Mouse (Mus musculus) forebrain, embryonic 11.5 days (tissue): ENCODE measurements at regions not wholly inside any gene's neighbourhood (a gene's known extent, or its start where the extent isn't known, plus 50 kb on each side); places are given as distances from the start of the nearest gene placed in this dataset.

Source experiments
- ATAC-seq: fragments of 200-750 bp; cut with Nextera tagmentation; replicated peaks from 2 replicates; pipeline ENCODE4 v1.8.0; 2017; ENCODE audit warnings: moderate TSS enrichment; ENCODE audit not compliant: low FRiP score
- DNase-seq: peaks from one replicate; pipeline ENCODE4 v3.0.0-alpha.2; 2017; ENCODE audit warnings: low spot score
- H3K27ac ChIP-seq: fragments of 300-500 bp; sonication (generic); 2 replicates; pipeline ENCODE4 v1.5.1; 2014; ENCODE audit warnings: low read depth, low read length
- H3K27me3 ChIP-seq: fragments of 300-500 bp; sonication (generic); 2 replicates; pipeline ENCODE4 v1.6.1; 2014; ENCODE audit warnings: mild to moderate bottlenecking, low read length, mixed read lengths; ENCODE audit not compliant: control insufficient read depth, insufficient read depth
- H3K36me3 ChIP-seq: fragments of 300-500 bp; sonication (generic); 2 replicates; pipeline ENCODE4 v1.6.1; 2014; ENCODE audit warnings: mild to moderate bottlenecking, low read length, moderate library complexity, mixed read lengths; ENCODE audit not compliant: control insufficient read depth, insufficient read depth
- H3K4me1 ChIP-seq: fragments of 300-500 bp; sonication (generic); replicated peaks from 2 replicates; pipeline ENCODE4 v1.6.1; 2014; ENCODE audit warnings: low read length, mixed read lengths; ENCODE audit not compliant: control insufficient read depth, insufficient read depth
- H3K4me2 ChIP-seq: fragments of 300-500 bp; sonication (generic); 2 replicates; pipeline ENCODE4 v1.6.1; 2014; ENCODE audit warnings: low read depth, mild to moderate bottlenecking, low read length, moderate library complexity, mixed read lengths; ENCODE audit not compliant: severe bottlenecking
- H3K4me3 ChIP-seq: fragments of 300-500 bp; sonication (generic); 2 replicates; pipeline ENCODE4 v1.5.1; 2014; ENCODE audit warnings: low read depth, low read length
- H3K9ac ChIP-seq: fragments of 300-500 bp; sonication (generic); 2 replicates; pipeline ENCODE4 v1.6.1; 2014; ENCODE audit warnings: low read length
- H3K9me3 ChIP-seq: fragments of 300-500 bp; sonication (generic); 2 replicates; pipeline ENCODE4 v1.6.1; 2016; ENCODE audit warnings: low read length, mixed read lengths; ENCODE audit not compliant: control insufficient read depth
- WGBS: fragments of 180-500 bp; shearing (Covaris S2); extraction: QIAGEN DNeasy Blood & Tissue Kit; methylation state at CpG from one replicate; pipeline ENCODE4 v1.1.7; 2014; 5-methylcytosine and 5-hydroxymethylcytosine counted together

- Histone ChIP-seq H3K36me3 (no peaks in the 10 kb centered on the region), H3K9ac (no peak overlapping the region), H3K4me1 (no peaks in the 10 kb centered on the region), H3K27me3 (no peaks in the 10 kb centered on the region), H3K4me3 (no peak overlapping the region), H3K4me2 (no peak overlapping the region), H3K27ac (no peak overlapping the region), H3K9me3 (no peaks in the 10 kb centered on the region)
- ATAC-seq, result no peak
- WGBS, result 85% methylated on average over 5 of the region's 5 CpGs
- DNase-seq, result no peak
These were observed 175.3 kb upstream of the Klf7 start for GRCm38 (mm10) chr1:64297343-64297742.

GRCm38 (mm10) chr1:64295512-64295945 lies 173.4 kb upstream of the Klf7 start:
- Histone ChIP-seq H3K9ac (no peak overlapping the region), H3K4me2 (no peak overlapping the region), H3K9me3 (no peaks in the 10 kb centered on the region), H3K36me3 (no peaks in the 10 kb centered on the region), H3K4me1 (no peaks in the 10 kb centered on the region), H3K27me3 (no peaks in the 10 kb centered on the region), H3K27ac (no peak overlapping the region), H3K4me3 (no peak overlapping the region)
- ATAC-seq, result no peak
- WGBS, result 42% methylated on average over 6 of the region's 6 CpGs
- DNase-seq, result no peak

- DNase-seq, result no peak
- Histone ChIP-seq H3K9me3 (no peaks in the 10 kb centered on the region), H3K9ac (no peak overlapping the region), H3K27me3 (no peaks in the 10 kb centered on the region), H3K4me3 (no peak overlapping the region), H3K4me1 (no peaks in the 10 kb centered on the region), H3K36me3 (no peaks in the 10 kb centered on the region), H3K27ac (no peak overlapping the region), H3K4me2 (no peak overlapping the region)
- no peak for ATAC-seq
- WGBS, result 90% methylated on average over 7 of the region's 7 CpGs
These were observed 173.0 kb upstream of the Klf7 start for GRCm38 (mm10) chr1:64295051-64295450.

GRCm38 (mm10) chr1:64288812-64289447 lies 166.8 kb upstream of the Klf7 start:
- Histone ChIP-seq H3K9me3 (no peaks in the 10 kb centered on the region), H3K27me3 (no peaks in the 10 kb centered on the region), H3K36me3 (no peaks in the 10 kb centered on the region), H3K4me2 (no peak overlapping the region), H3K4me1 (no peaks in the 10 kb centered on the region), H3K4me3 (no peak overlapping the region), H3K9ac (no peak overlapping the region), H3K27ac (no peak overlapping the region)
- WGBS, result 64% methylated on average over 12 of the region's 12 CpGs
- DNase-seq (peak; percentile 51), ATAC-seq (no peak)

GRCm38 (mm10) chr1:64287068-64287467 lies 165.0 kb upstream of the Klf7 start:
- Histone ChIP-seq H3K9me3 (no peaks in the 10 kb centered on the region), H3K4me3 (no peak overlapping the region), H3K4me1 (no peaks in the 10 kb centered on the region), H3K9ac (no peak overlapping the region), H3K36me3 (no peaks in the 10 kb centered on the region), H3K27ac (no peak overlapping the region), H3K4me2 (no peak overlapping the region), H3K27me3 (no peaks in the 10 kb centered on the region)
- 85% methylated on average over 2 of the region's 2 CpGs for WGBS
- no peak for ATAC-seq
- DNase-seq, result no peak

- DNase-seq (no peak), ATAC-seq (no peak)
- no peak overlapping the region for H3K9ac ChIP-seq
- no peaks in the 10 kb centered on the region for H3K27me3 ChIP-seq
- H3K27ac ChIP-seq, result no peak overlapping the region
- H3K9me3 ChIP-seq, result no peaks in the 10 kb centered on the region
- H3K4me2 ChIP-seq, result no peak overlapping the region
- H3K4me1 ChIP-seq, result no peaks in the 10 kb centered on the region
- WGBS, result 88% methylated on average over 8 of the region's 8 CpGs
- no peak overlapping the region for H3K4me3 ChIP-seq
- H3K36me3 ChIP-seq, result no peaks in the 10 kb centered on the region
These were observed 162.6 kb upstream of the Klf7 start for GRCm38 (mm10) chr1:64284656-64285055.

GRCm38 (mm10) chr1:64275865-64276264 lies 153.8 kb upstream of the Klf7 start:
- no peak overlapping the region for H3K4me3 ChIP-seq
- ATAC-seq (no peak), DNase-seq (no peak)
- H3K4me2 ChIP-seq, result no peak overlapping the region
- no peaks in the 10 kb centered on the region for H3K9me3 ChIP-seq
- H3K9ac ChIP-seq, result no peak overlapping the region
- H3K27me3 ChIP-seq, result no peaks in the 10 kb centered on the region
- H3K36me3 ChIP-seq, result no peaks in the 10 kb centered on the region
- no peak overlapping the region for H3K27ac ChIP-seq
- H3K4me1 ChIP-seq, result no peaks in the 10 kb centered on the region

- Histone ChIP-seq H3K4me3 (no peak overlapping the region), H3K9ac (no peak overlapping the region), H3K9me3 (no peaks in the 10 kb centered on the region), H3K36me3 (no peaks in the 10 kb centered on the region), H3K4me1 (no peaks in the 10 kb centered on the region), H3K27ac (no peak overlapping the region), H3K4me2 (no peak overlapping the region), H3K27me3 (no peaks in the 10 kb centered on the region)
- ATAC-seq, result no peak
- 70% methylated on average over 3 of the region's 3 CpGs for WGBS
- DNase-seq, result no peak
These were observed 153.2 kb upstream of the Klf7 start for GRCm38 (mm10) chr1:64275086-64275802.

- H3K9ac ChIP-seq, result no peak overlapping the region
- H3K9me3 ChIP-seq, result no peaks in the 10 kb centered on the region
- H3K4me2 ChIP-seq, result no peak overlapping the region
- no peaks in the 10 kb centered on the region for H3K27me3 ChIP-seq
- 60% methylated on average over 2 of the region's 2 CpGs for WGBS
- H3K4me1 ChIP-seq, result 0 out of 2 replicates have a peak, but pooled peaks cover 2% of the 10 kb centered on the region
- H3K4me3 ChIP-seq, result no peak overlapping the region
- no peaks in the 10 kb centered on the region for H3K36me3 ChIP-seq
- DNase-seq, result no peak
- ATAC-seq, result no peak
- H3K27ac ChIP-seq, result no peak overlapping the region
These were observed 135.2 kb upstream of the Klf7 start for GRCm38 (mm10) chr1:64257237-64257636.
